In genomic region chr14:46634251-46634650, GRCm38 (mm10) we compare ENCODE assay signal across 11 mouse cellular contexts.
"Had no signal": no experiment of that assay in that cellular context is flagged by ENCODE, and none has a peak within 500 bp of the region (broad histone marks: within the 10 kb centered on the region; RNA-seq: fewer than 3 reads in every experiment).

No protein-coding gene starts in this region.

- H3K9me3 ChIP-seq: intestine, embryonic 15.5 days; kidney, embryonic 15.5 days; limb, embryonic 13.5 days; midbrain, embryonic 10.5 days; stomach, embryonic 15.5 days had no signal

- ATAC-seq: intestine, embryonic 15.5 days; midbrain, embryonic 16.5 days had no signal

- H3K4me2 ChIP-seq: intestine, embryonic 15.5 days; kidney, embryonic 15.5 days; stomach, embryonic 15.5 days had no signal

- H3K4me3 ChIP-seq: intestine, embryonic 15.5 days; kidney, embryonic 15.5 days; limb, embryonic 13.5 days; midbrain, embryonic 10.5 days; stomach, embryonic 15.5 days had no signal

- H3K4me1 ChIP-seq: stomach, embryonic 15.5 days had no signal

- H3K27ac ChIP-seq: intestine, embryonic 15.5 days; kidney, embryonic 15.5 days; limb, embryonic 13.5 days; liver, embryonic 14.5 days; midbrain, embryonic 10.5 days; stomach, embryonic 15.5 days had no signal

- H3K36me3 ChIP-seq: intestine, embryonic 15.5 days; kidney, embryonic 15.5 days; limb, embryonic 13.5 days; midbrain, embryonic 10.5 days; stomach, embryonic 15.5 days had no signal

- DNase-seq: kidney, adult 18-20 months; right cerebral cortex, postnatal 14 days; thymus, adult 18-20 months; thymus, postnatal 14 days had no signal

- H3K9ac ChIP-seq: intestine, embryonic 15.5 days; kidney, embryonic 15.5 days; limb, embryonic 13.5 days; liver, embryonic 14.5 days; stomach, embryonic 15.5 days had no signal

- H3K27me3 ChIP-seq: intestine, embryonic 15.5 days; kidney, embryonic 15.5 days; stomach, embryonic 15.5 days had no signal
